Mouse (Mus musculus): ENCODE results near the gene Tox2.

Gene Tox2

DNA sequence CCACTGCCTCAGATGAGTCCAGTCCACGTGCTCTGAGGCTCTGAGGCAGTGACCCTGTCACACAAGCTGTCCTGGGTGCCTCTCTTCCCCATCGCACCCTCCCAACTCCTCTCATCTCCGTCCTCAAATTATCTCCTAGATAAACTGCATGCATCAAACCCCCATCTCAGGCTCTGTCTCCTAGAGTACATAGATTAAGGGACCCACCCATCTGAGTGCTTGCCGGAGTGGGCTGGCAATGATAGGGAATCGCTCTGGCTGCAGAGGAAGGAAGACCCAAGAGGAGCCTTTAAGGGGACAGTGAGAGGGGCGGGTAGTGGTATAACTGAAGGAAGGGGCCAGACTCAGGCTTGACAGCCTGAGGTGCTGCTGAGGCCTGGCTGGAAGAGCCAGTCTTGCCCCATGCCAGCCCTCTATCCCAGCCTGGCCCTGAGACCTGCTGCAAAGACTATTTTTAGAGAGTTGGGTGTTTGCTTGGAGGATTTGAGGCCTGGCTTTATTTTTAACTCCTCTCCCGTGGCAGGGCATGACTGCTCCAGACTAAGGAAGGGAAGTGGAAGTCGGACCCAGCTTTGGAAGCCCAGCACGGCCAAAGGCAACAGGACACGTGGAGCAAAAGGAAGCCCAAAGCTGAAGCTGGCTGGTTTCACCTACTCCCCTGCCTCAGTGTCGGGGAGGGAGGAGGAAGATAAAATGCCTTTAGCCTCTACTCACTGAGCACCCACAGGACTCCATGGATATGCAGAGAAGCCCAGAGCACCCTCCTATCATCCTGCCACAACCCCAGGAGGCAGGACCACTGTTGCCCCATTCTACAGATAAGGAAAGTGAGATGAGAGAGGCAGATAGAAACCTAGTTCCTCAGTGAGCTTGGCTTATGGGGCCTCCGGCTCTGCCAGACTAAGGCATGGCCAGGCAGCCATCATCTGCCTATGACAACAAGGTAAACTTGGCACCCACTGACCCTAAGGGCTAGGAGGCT lies 160.3 kb downstream of the Tox2 start:
- no peak for DNase-seq (ENCODE audit: low read depth, low spot score)

DNA sequence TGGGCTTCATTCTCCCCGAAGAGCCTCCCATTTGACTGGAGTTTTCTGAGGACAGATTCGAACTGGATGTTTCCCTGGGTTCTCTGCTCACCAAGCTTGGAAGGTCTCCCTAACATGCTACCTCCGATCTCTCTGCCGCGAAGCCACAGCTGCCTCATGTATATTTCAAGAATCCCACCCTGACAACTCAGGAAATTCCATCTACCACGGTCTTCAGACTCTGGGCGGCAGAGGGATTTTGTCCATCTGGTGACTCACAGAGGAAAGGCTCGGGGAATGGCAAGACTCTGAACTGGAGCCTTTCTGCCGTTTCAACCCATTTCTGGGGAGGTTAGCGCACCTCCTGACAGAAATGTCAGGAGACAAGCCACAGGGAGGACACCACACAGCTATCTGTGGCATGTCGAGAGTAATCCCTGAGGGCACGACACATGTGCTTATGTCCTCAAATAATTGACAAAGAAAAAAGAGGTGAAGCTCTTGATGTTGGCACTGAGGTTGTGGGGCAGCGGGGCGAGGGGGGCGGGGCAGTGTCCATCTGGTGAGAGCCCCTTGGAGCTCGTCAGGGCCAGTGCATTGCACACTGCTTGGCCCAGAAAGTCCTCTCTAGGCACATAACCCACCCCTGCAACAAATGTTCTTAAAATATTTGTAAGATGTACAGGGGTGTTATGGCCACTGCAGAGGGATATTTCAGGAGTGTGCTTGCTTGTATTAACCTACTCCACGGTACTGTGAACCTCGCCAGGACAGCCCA lies 162.0 kb downstream of the Tox2 start:
- no peak for DNase-seq (ENCODE audit: low read depth, low spot score)

DNA sequence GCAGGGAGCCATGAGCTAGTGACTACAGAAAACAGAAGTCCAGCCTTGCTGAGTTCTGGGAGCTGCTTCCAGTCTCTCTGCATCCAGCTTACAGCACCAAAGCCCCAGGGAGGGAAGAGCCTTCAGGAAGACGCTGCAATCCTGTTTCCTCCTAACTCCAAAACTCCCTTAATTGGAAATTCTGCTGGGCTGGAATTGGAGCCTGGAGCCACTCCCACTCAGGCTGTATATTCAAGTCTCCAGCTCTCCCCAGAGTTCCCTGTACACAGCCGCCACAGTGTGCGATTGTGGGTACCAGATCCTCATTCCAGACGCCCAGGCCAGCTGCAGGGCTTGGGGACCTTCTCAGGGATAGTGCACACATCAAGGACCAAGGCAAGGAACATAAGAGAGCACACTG lies 167.2 kb downstream of the Tox2 start:
- DNase-seq (ENCODE audit: low read depth, low spot score): no peak

GRCm38 (mm10) chr2:163372627-163373026 lies 169.7 kb downstream of the Tox2 start:
- DNase-seq (ENCODE audit: low read depth, low spot score): no peak
